Mouse (Mus musculus) MEL (cell line): ENCODE data around the gene Cbx5. TPM values are rescaled to one million over a fixed set of nuclear protein-coding genes. Genes with fewer than 3 reads are reported as not detected.

Source experiments
- DNase-seq: peaks from one replicate; pipeline ENCODE4 v3.0.0; 2011; ENCODE audit warnings: low read depth, low spot score
- H3K27ac ChIP-seq: 2 replicates; pipeline ENCODE4 v1.5.1; 2012; ENCODE audit warnings: low read depth, mild to moderate bottlenecking, control low read depth, low read length, moderate library complexity; ENCODE audit not compliant: control insufficient read depth
- H3K27me3 ChIP-seq, 2 experiments: fragments of 150-350 bp in 1 of 2; sonication (generic) in 1 of 2; 2 replicates each; pipeline ENCODE4 v1.6.1; 2012; ENCODE audit warnings: low read length in 2 of 2, mild to moderate bottlenecking in 2 of 2, improper control_type of control experiment in 1 of 2, moderate library complexity in 1 of 2; ENCODE audit not compliant: insufficient read depth in 2 of 2, control insufficient read depth in 1 of 2
- H3K36me3 ChIP-seq, 2 experiments: 2 replicates each; pipeline ENCODE4 v1.6.1; 2012 to 2014; ENCODE audit warnings: low read length in 2 of 2, improper control_type of control experiment in 1 of 2, inconsistent platforms in 1 of 2, mild to moderate bottlenecking in 1 of 2; ENCODE audit not compliant: insufficient read depth in 2 of 2, control insufficient read depth in 1 of 2
- H3K4me1 ChIP-seq, 2 experiments: fragments of 150-350 bp in 1 of 2; sonication (generic) in 1 of 2; 2 replicates each; pipeline ENCODE4 v1.6.1; 2012; ENCODE audit warnings: low read length in 2 of 2, improper control_type of control experiment in 1 of 2, mild to moderate bottlenecking in 1 of 2; ENCODE audit not compliant: insufficient read depth in 2 of 2, control insufficient read depth in 1 of 2
- H3K4me3 ChIP-seq, 2 experiments: fragments of 150-350 bp in 1 of 2; sonication (generic) in 1 of 2; 2 replicates each; pipeline ENCODE4 v1.5.1; 2012; ENCODE audit warnings: low read depth in 2 of 2, low read length in 2 of 2, mild to moderate bottlenecking in 2 of 2, moderate library complexity in 2 of 2, control low read depth in 1 of 2, improper control_type of control experiment in 1 of 2; ENCODE audit not compliant: control insufficient read depth in 1 of 2, insufficient read depth in 1 of 2
- H3K79me2 ChIP-seq: 2 replicates; pipeline ENCODE4 v1.6.1; 2012; ENCODE audit warnings: mild to moderate bottlenecking, low read length, moderate library complexity; ENCODE audit not compliant: control insufficient read depth, poor library complexity, insufficient read depth
- H3K9ac ChIP-seq: 2 replicates; pipeline ENCODE4 v1.6.1; 2012; ENCODE audit warnings: low read depth, mild to moderate bottlenecking, control low read depth, low read length, moderate library complexity; ENCODE audit not compliant: control insufficient read depth, poor library complexity, severe bottlenecking
- H3K9me3 ChIP-seq: fragments of 150-350 bp; sonication (generic); replicated peaks from 2 replicates; pipeline ENCODE4 v1.6.1; 2012; ENCODE audit warnings: mild to moderate bottlenecking, low read length, improper control_type of control experiment, moderate library complexity; ENCODE audit not compliant: insufficient read depth
- BHLHE40 ChIP-seq: IDR thresholded peaks from 2 replicates; pipeline ENCODE4 v1.6.1; 2012; ENCODE audit warnings: low read depth, mild to moderate bottlenecking, inconsistent platforms, low read length, improper control_type of control experiment, borderline replicate concordance
- CHD1 ChIP-seq: IDR thresholded peaks from 2 replicates; pipeline ENCODE4 v1.6.1; 2012; ENCODE audit warnings: low read depth, mild to moderate bottlenecking, inconsistent platforms, low read length, improper control_type of control experiment
- CTCF ChIP-seq, 3 experiments: IDR thresholded peaks in 2 of 3; conservative IDR thresholded peaks in 1 of 3; 2 replicates each; pipeline ENCODE4 v1.5.1; 2011 to 2012; ENCODE audit warnings: low read length in 3 of 3, low read depth in 2 of 3, mild to moderate bottlenecking in 2 of 3, improper control_type of control experiment in 1 of 3, inconsistent platforms in 1 of 3, mixed read lengths in 1 of 3, moderate library complexity in 1 of 3; ENCODE audit not compliant: control insufficient read depth in 1 of 3, insufficient read depth in 1 of 3, poor library complexity in 1 of 3, severe bottlenecking in 1 of 3
- ELF1 ChIP-seq: IDR thresholded peaks from 2 replicates; pipeline ENCODE4 v1.6.1; 2014; ENCODE audit warnings: low read depth, mild to moderate bottlenecking, inconsistent platforms, low read length, improper control_type of control experiment, moderate library complexity
- EP300 ChIP-seq, 2 experiments: IDR thresholded peaks; 2 replicates each; pipeline ENCODE4 v1.6.1; 2011; ENCODE audit warnings: improper control_type of control experiment in 2 of 2, low read length in 2 of 2, low read depth in 1 of 2, mild to moderate bottlenecking in 1 of 2
- ETS1 ChIP-seq: IDR thresholded peaks from 2 replicates; pipeline ENCODE4 v1.6.1; 2012; ENCODE audit warnings: low read depth, mild to moderate bottlenecking, inconsistent platforms, low read length, improper control_type of control experiment, moderate library complexity
- GABPA ChIP-seq: IDR thresholded peaks from 2 replicates; pipeline ENCODE4 v1.6.1; 2012; ENCODE audit warnings: low read depth, mild to moderate bottlenecking, inconsistent platforms, low read length, improper control_type of control experiment, moderate library complexity
- GATA1 ChIP-seq: IDR thresholded peaks from 2 replicates; pipeline ENCODE4 v1.6.1; 2011; ENCODE audit warnings: low read depth, low read length, improper control_type of control experiment
- HCFC1 ChIP-seq: IDR thresholded peaks from 2 replicates; pipeline ENCODE4 v1.6.1; 2012; ENCODE audit warnings: low read depth, mild to moderate bottlenecking, inconsistent platforms, low read length, improper control_type of control experiment, moderate library complexity
- JUND ChIP-seq: IDR thresholded peaks from 2 replicates; pipeline ENCODE4 v1.6.1; 2011; ENCODE audit warnings: low read depth, mild to moderate bottlenecking, improper control_type of control experiment, low read length
- KAT2A ChIP-seq: conservative IDR thresholded peaks from 2 replicates; pipeline ENCODE4 v1.6.1; 2012; ENCODE audit warnings: low read depth, low read length, improper control_type of control experiment, inconsistent platforms
- MAFK ChIP-seq: IDR thresholded peaks from 2 replicates; pipeline ENCODE4 v1.6.1; 2011; ENCODE audit warnings: low read depth, mild to moderate bottlenecking, low read length, improper control_type of control experiment, borderline replicate concordance
- MAX ChIP-seq: IDR thresholded peaks from 2 replicates; pipeline ENCODE4 v1.6.1; 2011; ENCODE audit warnings: low read length, improper control_type of control experiment
- MXI1 ChIP-seq: IDR thresholded peaks from 2 replicates; pipeline ENCODE4 v1.6.1; 2011; ENCODE audit warnings: mild to moderate bottlenecking, low read depth, low read length, improper control_type of control experiment
- MYB ChIP-seq: IDR thresholded peaks from 2 replicates; pipeline ENCODE4 v1.6.1; 2011; ENCODE audit warnings: mild to moderate bottlenecking, low read depth, low read length, improper control_type of control experiment
- MYC ChIP-seq: IDR thresholded peaks from 2 replicates; pipeline ENCODE4 v1.6.1; 2011; ENCODE audit warnings: low read depth, mild to moderate bottlenecking, low read length, improper control_type of control experiment, moderate library complexity
- NRF1 ChIP-seq: IDR thresholded peaks from 2 replicates; pipeline ENCODE4 v1.6.1; 2014; ENCODE audit warnings: low read depth, mild to moderate bottlenecking, inconsistent platforms, low read length, improper control_type of control experiment, moderate library complexity; ENCODE audit not compliant: poor library complexity, insufficient read depth, severe bottlenecking
- POLR2A ChIP-seq, 2 experiments: IDR thresholded peaks; 2 replicates each; pipeline ENCODE4 v1.6.1; 2011 to 2012; ENCODE audit warnings: low read length in 2 of 2, mild to moderate bottlenecking in 2 of 2, control low read depth in 1 of 2, improper control_type of control experiment in 1 of 2, low read depth in 1 of 2, moderate library complexity in 1 of 2; ENCODE audit not compliant: control insufficient read depth in 1 of 2, insufficient read depth in 1 of 2, poor library complexity in 1 of 2
- POLR2AphosphoS2 ChIP-seq: IDR thresholded peaks from 2 replicates; pipeline ENCODE4 v1.6.1; 2011; ENCODE audit warnings: low read length, improper control_type of control experiment
- POLR2AphosphoS5 ChIP-seq: IDR thresholded peaks from 2 replicates; pipeline ENCODE4 v1.6.1; 2012; ENCODE audit warnings: low read depth, borderline replicate concordance, mild to moderate bottlenecking, inconsistent platforms, low read length, moderate library complexity, mixed read lengths
- RAD21 ChIP-seq: IDR thresholded peaks from 2 replicates; pipeline ENCODE4 v1.6.1; 2011; ENCODE audit warnings: mild to moderate bottlenecking, low read depth, low read length, improper control_type of control experiment
- RCOR1 ChIP-seq: IDR thresholded peaks from 2 replicates; pipeline ENCODE4 v1.6.1; 2012; ENCODE audit warnings: low read depth, mild to moderate bottlenecking, inconsistent platforms, low read length, improper control_type of control experiment
- SIN3A ChIP-seq: IDR thresholded peaks from 2 replicates; pipeline ENCODE4 v1.6.1; 2012; ENCODE audit warnings: low read length, improper control_type of control experiment, inconsistent platforms
- SMC3 ChIP-seq: IDR thresholded peaks from 2 replicates; pipeline ENCODE4 v1.6.1; 2011; ENCODE audit warnings: low read depth, low read length, improper control_type of control experiment
- TAL1 ChIP-seq: IDR thresholded peaks from 2 replicates; pipeline ENCODE4 v1.6.1; 2012; ENCODE audit warnings: mild to moderate bottlenecking, inconsistent platforms, low read length, moderate library complexity, mixed read lengths
- TBP ChIP-seq: IDR thresholded peaks from 2 replicates; pipeline ENCODE4 v1.8.0; 2011; ENCODE audit warnings: low read depth, low read length, improper control_type of control experiment
- TCF12 ChIP-seq: IDR thresholded peaks from 2 replicates; pipeline ENCODE4 v1.6.1; 2014; ENCODE audit warnings: low read depth, mild to moderate bottlenecking, inconsistent platforms, low read length, improper control_type of control experiment, moderate library complexity
- UBTF ChIP-seq: IDR thresholded peaks from 2 replicates; pipeline ENCODE4 v1.6.1; 2012; ENCODE audit warnings: low read depth, mild to moderate bottlenecking, inconsistent platforms, low read length, improper control_type of control experiment, moderate library complexity, borderline replicate concordance; ENCODE audit not compliant: insufficient read depth
- USF1 ChIP-seq: IDR thresholded peaks from 2 replicates; pipeline ENCODE4 v1.6.1; 2014; ENCODE audit warnings: low read depth, mild to moderate bottlenecking, inconsistent platforms, low read length, improper control_type of control experiment, moderate library complexity
- USF2 ChIP-seq, 2 experiments: IDR thresholded peaks; 2 replicates each; pipeline ENCODE4 v1.6.1; 2011 to 2012; ENCODE audit warnings: improper control_type of control experiment in 2 of 2, low read length in 2 of 2, borderline replicate concordance in 1 of 2, inconsistent platforms in 1 of 2, low read depth in 1 of 2, mild to moderate bottlenecking in 1 of 2; ENCODE audit not compliant: insufficient read depth in 1 of 2
- ZC3H11A ChIP-seq: IDR thresholded peaks from 2 replicates; pipeline ENCODE4 v1.6.1; 2012; ENCODE audit warnings: low read depth, mild to moderate bottlenecking, inconsistent platforms, low read length, improper control_type of control experiment
- ZKSCAN1 ChIP-seq: IDR thresholded peaks from 2 replicates; pipeline ENCODE4 v1.6.1; 2012; ENCODE audit warnings: low read depth, mild to moderate bottlenecking, inconsistent platforms, low read length, improper control_type of control experiment, moderate library complexity
- ZMIZ1 ChIP-seq: IDR thresholded peaks from 2 replicates; pipeline ENCODE4 v1.6.1; 2012; ENCODE audit warnings: low read depth, mild to moderate bottlenecking, inconsistent platforms, low read length, improper control_type of control experiment, moderate library complexity
- ZNF384 ChIP-seq: IDR thresholded peaks from 2 replicates; pipeline ENCODE4 v1.6.1; 2012; ENCODE audit warnings: low read depth, mild to moderate bottlenecking, inconsistent platforms, low read length, improper control_type of control experiment
- polyA plus RNA-seq, 2 experiments: library from polyadenylated mRNA; stranded (reverse) in 1 of 2; unstranded in 1 of 2; fragments of >175 nt in 1 of 2; fragments of >200 nt in 1 of 2; gene quantifications; 2 replicates each; pipeline versions ENCODE4 v1.2.1 to v1.2.4; 2012; ENCODE audit warnings: low replicate concordance in 2 of 2, low read depth in 1 of 2; ENCODE audit not compliant: insufficient read length in 2 of 2, insufficient read depth in 1 of 2, missing spikeins in 1 of 2
- total RNA-seq: library from RNA; depleted of rRNA; stranded (reverse); fragments of 300-350 nt; gene quantifications from 2 replicates; pipeline ENCODE4 v1.2.3, GENCODE M21; 2012

The Cbx5 gene
- total and polyA plus RNA-seq, 3 experiments, result 39.8 to 67.1 (median 42.4) TPM

- peak within 1 kb of the TSS; percentile 100 for H3K27ac ChIP-seq
- no peaks in the 10 kb centered on the region for H3K27me3 ChIP-seq
- peak within 1 kb of the TSS; percentile 44 to 51 for H3K4me3 ChIP-seq
- H3K9me3 ChIP-seq, result no peaks in the 10 kb centered on the region
- H3K9ac ChIP-seq, result peak within 1 kb of the TSS; percentile 77
- H3K36me3 ChIP-seq, result peaks cover 0 to 26% of the 10 kb centered on the region in 2 experiments; a peak in 2 of 4 replicates
- H3K79me2 ChIP-seq, result peaks cover 32% of the 10 kb centered on the region
- DNase-seq, result peak; percentile 96
- peaks cover 4 to 16% of the 10 kb centered on the region in 2 experiments; a peak in 3 of 4 replicates for H3K4me1 ChIP-seq
- peak; percentile 60 for TF ChIP-seq RCOR1
- no peak; the same call in 1 of the 2 replicates for TF ChIP-seq CHD1
- TF ChIP-seq ZC3H11A, result no peak
- TF ChIP-seq GATA1, result peak; percentile 86
- no peak; the same call in 1 of the 2 replicates for TF ChIP-seq MAFK
- TF ChIP-seq ZMIZ1, result no peak; the same call in 1 of the 2 replicates
- TF ChIP-seq NRF1, result no peak
- peak; percentile 49; the same call in 1 of the 2 replicates for TF ChIP-seq TBP
- 0 out of 2 replicates have a peak, but pooled peaks have one; percentile 26 for TF ChIP-seq MAX
- TF ChIP-seq HCFC1, result no peak
- 0 out of 2 replicates have a peak, but pooled peaks have one; percentile 42 for TF ChIP-seq MXI1
- TF ChIP-seq GABPA, result no peak
- peak; percentile 96 for TF ChIP-seq MYB
- no peak for TF ChIP-seq USF2 (IDR thresholded peaks at IDR 0.05; ENCODE audit: borderline replicate concordance in 1 of 2, insufficient read depth in 1 of 2, low read depth in 1 of 2, low read length in 2 of 2)
- TF ChIP-seq ETS1, result peak; percentile 79
- TF ChIP-seq SIN3A, result peak; percentile 95; the same call in 1 of the 2 replicates
- no peak for TF ChIP-seq MYC
- 0 out of 2 replicates have a peak, but pooled peaks have one; percentile 70 for TF ChIP-seq UBTF
- no peak for TF ChIP-seq CTCF (IDR thresholded peaks at IDR 0.05 in 2 of 3, conservative IDR thresholded peaks at IDR 0.05 in 1 of 3; ENCODE audit: control insufficient read depth in 1 of 3, insufficient read depth in 1 of 3, low read depth in 2 of 3, low read length in 3 of 3, poor library complexity in 1 of 3, severe bottlenecking in 1 of 3)
- peak; percentile 8 to 59; a peak in 3 of 4 replicates for TF ChIP-seq POLR2A (IDR thresholded peaks at IDR 0.05; ENCODE audit: control insufficient read depth in 1 of 2, insufficient read depth in 1 of 2, low read depth in 1 of 2, low read length in 2 of 2, poor library complexity in 1 of 2)
- TF ChIP-seq POLR2AphosphoS2, result peak; percentile 73
- no peak for TF ChIP-seq ZKSCAN1
- peak; percentile 57 for TF ChIP-seq ZNF384
- TF ChIP-seq BHLHE40, result no peak; the same call in 1 of the 2 replicates
- no peak; the same call in 1 of the 2 replicates for TF ChIP-seq KAT2A
- peak; percentile 90 to 100 for TF ChIP-seq EP300 (IDR thresholded peaks at IDR 0.05; ENCODE audit: low read depth in 1 of 2, low read length in 2 of 2)
- no peak for TF ChIP-seq USF1
- TF ChIP-seq JUND, result peak; percentile 46; the same call in 1 of the 2 replicates
- peak; percentile 95 for TF ChIP-seq TAL1
- TF ChIP-seq ELF1, result 0 out of 2 replicates have a peak, but pooled peaks have one; percentile 19
- peak; percentile 98 for TF ChIP-seq TCF12
- no peak for TF ChIP-seq SMC3
- peak; percentile 8; the same call in 1 of the 2 replicates for TF ChIP-seq POLR2AphosphoS5
- no peak for TF ChIP-seq RAD21
Observed at GRCm38 (mm10) chr15:103257790-103258728, 18.4 kb upstream of the Cbx5 start, which contains the start of gene Nfe2. Gene Nfe2 (minus strand): TSS chr15:103258403.
